Mouse (Mus musculus) bone marrow macrophage, adult 2 months (primary cell): Measurements from ENCODE around the gene Arhgap1.

Source experiments
- CTCF ChIP-seq: IDR thresholded peaks from 2 replicates; pipeline ENCODE4 v1.5.1; 2012; ENCODE audit warnings: low read depth, mild to moderate bottlenecking, low read length, moderate library complexity
- POLR2A ChIP-seq: IDR thresholded peaks from 2 replicates; pipeline ENCODE4 v1.6.1; 2012; ENCODE audit warnings: mild to moderate bottlenecking, low read depth, low read length, borderline replicate concordance

GRCm38 (mm10) chr2:91642825-91643415, 6.7 kb upstream of the Arhgap1 start:
- TF ChIP-seq POLR2A: no peak
- no peak for TF ChIP-seq CTCF
